Mouse (Mus musculus) megakaryocyte, embryonic 14.5 days (primary cell): ENCODE data around the gene Rbm20. TPM values are rescaled to one million over a fixed set of nuclear protein-coding genes. Genes with fewer than 3 reads are reported as not detected.

Experiments
- H3K27me3 ChIP-seq: replicated peaks from 2 replicates; pipeline ENCODE3; 2012; ENCODE audit warnings: inconsistent platforms
- H3K36me3 ChIP-seq: replicated peaks from 2 replicates; pipeline ENCODE3; 2012; ENCODE audit warnings: low read length, inconsistent platforms, mixed read lengths
- H3K4me1 ChIP-seq: 2 replicates; pipeline ENCODE4 v1.6.1; 2012; ENCODE audit warnings: inconsistent platforms
- H3K4me3 ChIP-seq: replicated peaks from 2 replicates; pipeline ENCODE3; 2012; ENCODE audit warnings: moderate library complexity, mild to moderate bottlenecking, inconsistent platforms
- H3K9me3 ChIP-seq: 2 replicates; pipeline ENCODE4 v1.6.1; 2012; ENCODE audit warnings: inconsistent platforms
- FLI1 ChIP-seq: IDR thresholded peaks from 2 replicates; pipeline ENCODE4 v1.6.1; 2012; ENCODE audit warnings: low read length, inconsistent platforms, mixed read lengths
- GATA1 ChIP-seq: IDR thresholded peaks from 3 replicates; pipeline ENCODE4 v1.6.1; 2012; ENCODE audit warnings: mixed read lengths, low read length, inconsistent platforms, borderline replicate concordance
- polyA plus RNA-seq: library from polyadenylated mRNA; stranded (reverse); fragments of >175 nt; gene quantifications from 2 replicates; pipeline ENCODE4 v1.2.3, GENCODE M21; 2012; ENCODE audit warnings: low replicate concordance; ENCODE audit not compliant: insufficient read depth

Gene Rbm20
- polyA plus RNA-seq, 1 experiment = not detected

GRCm38 (mm10) chr19:53727886-53728669 is 51.0 kb downstream of the Rbm20 start:
- peaks cover 31% of the 10 kb centered on the region for H3K27me3 ChIP-seq
- peaks cover 7% of the 10 kb centered on the region for H3K4me1 ChIP-seq
- no peak overlapping the region for H3K4me3 ChIP-seq
- no peak for TF ChIP-seq GATA1
- TF ChIP-seq FLI1 = no peak
- H3K9me3 ChIP-seq = no peaks in the 10 kb centered on the region
- H3K36me3 ChIP-seq = no peaks in the 10 kb centered on the region

- Histone ChIP-seq H3K9me3 (no peaks in the 10 kb centered on the region), H3K4me3 (no peak overlapping the region), H3K27me3 (peaks cover 31% of the 10 kb centered on the region), H3K4me1 (peaks cover 10% of the 10 kb centered on the region), H3K36me3 (no peaks in the 10 kb centered on the region)
- TF ChIP-seq FLI1 = no peak
These were observed 52.8 kb downstream of the Rbm20 start for GRCm38 (mm10) chr19:53729919-53730318.

- Histone ChIP-seq H3K27me3 (peaks cover 23% of the 10 kb centered on the region), H3K4me3 (no peak overlapping the region), H3K4me1 (peaks cover 10% of the 10 kb centered on the region), H3K36me3 (no peaks in the 10 kb centered on the region), H3K9me3 (no peaks in the 10 kb centered on the region)
- TF ChIP-seq GATA1 (no peak), FLI1 (no peak)
These were observed 54.7 kb downstream of the Rbm20 start for GRCm38 (mm10) chr19:53731761-53732201.

- TF ChIP-seq GATA1 (no peak), FLI1 (no peak)
- Histone ChIP-seq H3K27me3 (peaks cover 20% of the 10 kb centered on the region), H3K36me3 (no peaks in the 10 kb centered on the region), H3K9me3 (no peaks in the 10 kb centered on the region), H3K4me3 (no peak overlapping the region), H3K4me1 (peaks cover 12% of the 10 kb centered on the region)
These were observed 57.7 kb downstream of the Rbm20 start for GRCm38 (mm10) chr19:53734845-53735244.

- Histone ChIP-seq H3K4me3 (no peak overlapping the region), H3K27me3 (peaks cover 14% of the 10 kb centered on the region), H3K36me3 (no peaks in the 10 kb centered on the region), H3K9me3 (no peaks in the 10 kb centered on the region), H3K4me1 (peaks cover 22% of the 10 kb centered on the region)
- TF ChIP-seq GATA1 = no peak
- no peak for TF ChIP-seq FLI1
These were observed 61.6 kb downstream of the Rbm20 start for GRCm38 (mm10) chr19:53738701-53739131.

GRCm38 (mm10) chr19:53739570-53740266 is 62.6 kb downstream of the Rbm20 start:
- no peak for TF ChIP-seq GATA1
- peaks cover 16% of the 10 kb centered on the region for H3K27me3 ChIP-seq
- H3K4me1 ChIP-seq = peaks cover 21% of the 10 kb centered on the region
- H3K9me3 ChIP-seq = no peaks in the 10 kb centered on the region
- no peaks in the 10 kb centered on the region for H3K36me3 ChIP-seq
- no peak overlapping the region for H3K4me3 ChIP-seq

- no peak for TF ChIP-seq GATA1
- TF ChIP-seq FLI1 = no peak
- no peak overlapping the region for H3K4me3 ChIP-seq
- peaks cover 21% of the 10 kb centered on the region for H3K4me1 ChIP-seq
- peaks cover 16% of the 10 kb centered on the region for H3K27me3 ChIP-seq
- H3K9me3 ChIP-seq = no peaks in the 10 kb centered on the region
- H3K36me3 ChIP-seq = no peaks in the 10 kb centered on the region
These were observed 63.8 kb downstream of the Rbm20 start for GRCm38 (mm10) chr19:53740750-53741380.

- H3K36me3 ChIP-seq = no peaks in the 10 kb centered on the region
- TF ChIP-seq GATA1 = no peak
- TF ChIP-seq FLI1 = no peak
- peaks cover 19% of the 10 kb centered on the region for H3K27me3 ChIP-seq
- no peaks in the 10 kb centered on the region for H3K9me3 ChIP-seq
- H3K4me1 ChIP-seq = peaks cover 21% of the 10 kb centered on the region
- H3K4me3 ChIP-seq = no peak overlapping the region
These were observed 64.8 kb downstream of the Rbm20 start for GRCm38 (mm10) chr19:53741902-53742301.

- Histone ChIP-seq H3K36me3 (no peaks in the 10 kb centered on the region), H3K4me1 (peaks cover 12% of the 10 kb centered on the region), H3K9me3 (peaks cover 5% of the 10 kb centered on the region), H3K27me3 (peaks cover 12% of the 10 kb centered on the region), H3K4me3 (no peak overlapping the region)
- TF ChIP-seq FLI1 = no peak
- no peak for TF ChIP-seq GATA1
These were observed 68.2 kb downstream of the Rbm20 start for GRCm38 (mm10) chr19:53745354-53745753.

GRCm38 (mm10) chr19:53746116-53746515 is 69.0 kb downstream of the Rbm20 start:
- Histone ChIP-seq H3K27me3 (peaks cover 12% of the 10 kb centered on the region), H3K4me1 (peaks cover 5% of the 10 kb centered on the region), H3K9me3 (peaks cover 7% of the 10 kb centered on the region), H3K36me3 (no peaks in the 10 kb centered on the region), H3K4me3 (no peak overlapping the region)
- TF ChIP-seq GATA1 (no peak), FLI1 (no peak)
